Mouse (Mus musculus) CH12.LX (cell line): ENCODE measurements around the gene Cpt1a. TPM values are rescaled to one million over a fixed set of nuclear protein-coding genes. Genes with fewer than 3 reads are reported as not detected.

Source experiments
- DNase-seq: peaks from one replicate; pipeline ENCODE4 v3.0.0-alpha.2; 2013; ENCODE audit errors: extremely low read depth
- H3K27ac ChIP-seq: 2 replicates; pipeline ENCODE4 v1.5.1; 2012; ENCODE audit warnings: low read depth, mild to moderate bottlenecking, control low read depth, moderate library complexity; ENCODE audit not compliant: insufficient read depth
- H3K27me3 ChIP-seq: replicated peaks from 2 replicates; pipeline ENCODE3; 2012; ENCODE audit warnings: inconsistent platforms
- H3K36me3 ChIP-seq, 2 experiments: replicated peaks in 1 of 2; 2 replicates each; pipeline versions ENCODE3 to v1.6.1; 2012; ENCODE audit warnings: inconsistent platforms in 1 of 2, low read length in 1 of 2, mild to moderate bottlenecking in 1 of 2, mixed read lengths in 1 of 2, moderate library complexity in 1 of 2; ENCODE audit not compliant: control insufficient read depth in 1 of 2, insufficient read depth in 1 of 2
- H3K4me1 ChIP-seq, 2 experiments: 2 replicates each; pipeline ENCODE4 v1.6.1; 2012; ENCODE audit warnings: inconsistent platforms in 1 of 2, moderate library complexity in 1 of 2; ENCODE audit not compliant: insufficient read depth in 2 of 2, control insufficient read depth in 1 of 2
- H3K4me2 ChIP-seq: 2 replicates; pipeline ENCODE4 v1.6.1; 2012; ENCODE audit warnings: low read depth, mild to moderate bottlenecking, control low read depth; ENCODE audit not compliant: poor library complexity, insufficient read depth, severe bottlenecking
- H3K4me3 ChIP-seq, 3 experiments: fragments of 150-350 bp in 1 of 3; sonication (generic) in 1 of 3; replicated peaks in 1 of 3; 2 replicates each; pipeline versions ENCODE3 to v1.5.1; 2011 to 2012; ENCODE audit warnings: low read depth in 2 of 3, low read length in 2 of 3, mild to moderate bottlenecking in 2 of 3, moderate library complexity in 2 of 3, control low read depth in 1 of 3, improper control_type of control experiment in 1 of 3, inconsistent platforms in 1 of 3, mixed read lengths in 1 of 3; ENCODE audit not compliant: poor library complexity in 1 of 3
- H3K79me2 ChIP-seq: replicated peaks from 2 replicates; pipeline ENCODE4 v1.6.1; 2012; ENCODE audit warnings: mild to moderate bottlenecking, moderate library complexity; ENCODE audit not compliant: control insufficient read depth, poor library complexity, insufficient read depth, severe bottlenecking; ENCODE audit errors: extremely low read depth
- H3K9ac ChIP-seq: 2 replicates; pipeline ENCODE4 v1.6.1; 2012; ENCODE audit warnings: low read depth, mild to moderate bottlenecking, control low read depth, moderate library complexity; ENCODE audit not compliant: insufficient read depth
- H3K9me3 ChIP-seq: replicated peaks from 2 replicates; pipeline ENCODE3; 2012; ENCODE audit warnings: low read length, inconsistent platforms, mixed read lengths
- BHLHE40 ChIP-seq: IDR thresholded peaks from 2 replicates; pipeline ENCODE4 v1.6.1; 2011; ENCODE audit warnings: mild to moderate bottlenecking, low read depth, low read length, improper control_type of control experiment
- CHD1 ChIP-seq: IDR thresholded peaks from 2 replicates; pipeline ENCODE4 v1.6.1; 2012; ENCODE audit warnings: low read depth, low read length, improper control_type of control experiment, inconsistent platforms
- CHD2 ChIP-seq: IDR thresholded peaks from 2 replicates; pipeline ENCODE4 v1.6.1; 2011; ENCODE audit warnings: low read length, improper control_type of control experiment
- E2F4 ChIP-seq: IDR thresholded peaks from 2 replicates; pipeline ENCODE4 v1.6.1; 2011; ENCODE audit warnings: low read depth, low read length, improper control_type of control experiment; ENCODE audit not compliant: insufficient replicate concordance
- ELF1 ChIP-seq: IDR thresholded peaks from 2 replicates; pipeline ENCODE4 v1.6.1; 2014; ENCODE audit warnings: low read depth, mild to moderate bottlenecking, inconsistent platforms, low read length, improper control_type of control experiment
- EP300 ChIP-seq: IDR thresholded peaks from 2 replicates; pipeline ENCODE4 v1.6.1; 2011; ENCODE audit warnings: low read length, improper control_type of control experiment
- ETS1 ChIP-seq: conservative IDR thresholded peaks from 2 replicates; pipeline ENCODE4 v1.6.1; 2012; ENCODE audit warnings: low read depth, mild to moderate bottlenecking, inconsistent platforms, low read length, improper control_type of control experiment, moderate library complexity
- GABPA ChIP-seq: IDR thresholded peaks from 2 replicates; pipeline ENCODE4 v1.6.1; 2012; ENCODE audit warnings: low read depth, low read length, improper control_type of control experiment, inconsistent platforms; ENCODE audit not compliant: insufficient replicate concordance
- IRF4 ChIP-seq: IDR thresholded peaks from 2 replicates; pipeline ENCODE4 v1.6.1; 2014; ENCODE audit warnings: low read depth, mild to moderate bottlenecking, inconsistent platforms, low read length, improper control_type of control experiment
- JUN ChIP-seq: IDR thresholded peaks from 2 replicates; pipeline ENCODE4 v1.6.1; 2011; ENCODE audit warnings: low read depth, mild to moderate bottlenecking, low read length, improper control_type of control experiment, moderate library complexity; ENCODE audit not compliant: insufficient read depth
- JUND ChIP-seq: conservative IDR thresholded peaks from 2 replicates; pipeline ENCODE4 v1.6.1; 2011; ENCODE audit warnings: low read depth, low read length, improper control_type of control experiment
- MAFK ChIP-seq: IDR thresholded peaks from 2 replicates; pipeline ENCODE4 v1.6.1; 2011; ENCODE audit warnings: low read length, improper control_type of control experiment; ENCODE audit not compliant: insufficient replicate concordance
- MAX ChIP-seq: IDR thresholded peaks from 2 replicates; pipeline ENCODE4 v1.6.1; 2011; ENCODE audit warnings: low read length, improper control_type of control experiment
- MXI1 ChIP-seq: IDR thresholded peaks from 2 replicates; pipeline ENCODE4 v1.6.1; 2011; ENCODE audit warnings: mild to moderate bottlenecking, low read depth, low read length, improper control_type of control experiment
- NELFE ChIP-seq: IDR thresholded peaks from 2 replicates; pipeline ENCODE4 v1.6.1; 2011; ENCODE audit warnings: low read depth, low read length, improper control_type of control experiment
- NRF1 ChIP-seq: IDR thresholded peaks from 2 replicates; pipeline ENCODE4 v1.6.1; 2014; ENCODE audit warnings: low read depth, mild to moderate bottlenecking, inconsistent platforms, low read length, improper control_type of control experiment, moderate library complexity
- PAX5 ChIP-seq: IDR thresholded peaks from 2 replicates; pipeline ENCODE4 v1.6.1; 2012; ENCODE audit warnings: low read length, inconsistent platforms, mixed read lengths
- POLR2A ChIP-seq: IDR thresholded peaks from 2 replicates; pipeline ENCODE4 v1.6.1; 2011; ENCODE audit warnings: low read depth, mild to moderate bottlenecking, improper control_type of control experiment, low read length
- POLR2AphosphoS2 ChIP-seq: IDR thresholded peaks from 2 replicates; pipeline ENCODE4 v1.6.1; 2011; ENCODE audit warnings: low read depth, low read length, improper control_type of control experiment
- RAD21 ChIP-seq: IDR thresholded peaks from 2 replicates; pipeline ENCODE4 v1.6.1; 2011; ENCODE audit warnings: low read depth, mild to moderate bottlenecking, low read length, improper control_type of control experiment, moderate library complexity
- TCF12 ChIP-seq: IDR thresholded peaks from 2 replicates; pipeline ENCODE4 v1.6.1; 2014; ENCODE audit warnings: low read depth, mild to moderate bottlenecking, inconsistent platforms, low read length, improper control_type of control experiment
- UBTF ChIP-seq: IDR thresholded peaks from 2 replicates; pipeline ENCODE4 v1.6.1; 2012; ENCODE audit warnings: low read depth, mild to moderate bottlenecking, inconsistent platforms, low read length, improper control_type of control experiment, moderate library complexity
- ZC3H11A ChIP-seq: IDR thresholded peaks from 2 replicates; pipeline ENCODE4 v1.6.1; 2012; ENCODE audit warnings: low read depth, mild to moderate bottlenecking, inconsistent platforms, low read length, improper control_type of control experiment
- ZKSCAN1 ChIP-seq: IDR thresholded peaks from 2 replicates; pipeline ENCODE4 v1.6.1; 2012; ENCODE audit warnings: low read depth, inconsistent platforms, low read length, improper control_type of control experiment, borderline replicate concordance
- ZMIZ1 ChIP-seq: IDR thresholded peaks from 2 replicates; pipeline ENCODE4 v1.6.1; 2012; ENCODE audit warnings: low read depth, mild to moderate bottlenecking, inconsistent platforms, low read length, improper control_type of control experiment
- ZNF384 ChIP-seq: IDR thresholded peaks from 2 replicates; pipeline ENCODE4 v1.6.1; 2012; ENCODE audit warnings: low read depth, low read length, improper control_type of control experiment, inconsistent platforms
- dilution Hi-C: fragments of 300-500 bp; cut with MboI; formaldehyde crosslinking; loops from 2 replicates; pipeline ENCODE4 v1.14.3; 2020; ENCODE audit warnings: low sequenced_read_pairs; ENCODE audit not compliant: extremely low pct_unique_long_range_greater_than_20kb, extremely low pct_ligation_motif_present
- in situ Hi-C: fragments of 300-500 bp; cut with MboI; formaldehyde crosslinking; loops from 3 replicates; pipeline ENCODE4 v1.14.3; 2019; ENCODE audit warnings: low sequenced_read_pairs, low pct_ligation_motif_present, low pct_unique_long_range_greater_than_20kb, mixed read lengths
- polyA plus RNA-seq: library from polyadenylated mRNA; unstranded; fragments of >175 nt; gene quantifications from 2 replicates; pipeline ENCODE4 v1.2.1, GENCODE M21; 2012; ENCODE audit warnings: low read depth; ENCODE audit not compliant: insufficient read length
- total RNA-seq, 2 experiments: library from RNA; depleted of rRNA; stranded (reverse); fragments of 300-350 nt in 1 of 2; fragments of >200 nt in 1 of 2; gene quantifications; 2 replicates each; pipeline ENCODE4 v1.2.3; 2012 to 2014

Cpt1a gene
- total and polyA plus RNA-seq, 3 experiments, result 0.81 to 4.5 (median 2.6) TPM

DNA sequence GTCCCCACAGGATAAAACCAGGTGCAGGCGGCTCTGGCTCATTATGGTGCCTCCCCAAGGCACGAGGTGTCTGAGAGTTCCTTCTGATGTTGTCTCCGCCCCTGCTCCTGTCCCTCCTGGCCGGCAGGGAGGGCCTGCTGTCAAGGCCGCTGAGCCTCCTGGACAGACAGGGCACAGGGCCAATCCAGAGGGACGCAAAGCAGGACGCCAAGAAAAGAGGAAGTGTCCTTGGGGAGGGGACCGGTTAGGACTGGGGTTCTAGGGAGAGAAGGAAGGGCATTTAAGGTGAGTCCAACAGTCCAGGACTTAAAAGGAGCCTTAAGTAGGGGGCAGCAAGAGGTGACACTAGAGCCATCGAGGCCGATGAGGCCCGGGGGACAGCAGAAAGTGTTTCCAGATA lies 517 bp upstream of the Cpt1a start:
- H3K4me2 ChIP-seq, result peak overlapping the region; percentile 90; the same call in 1 of the 2 replicates
- peak; percentile 3 for DNase-seq
- H3K36me3 ChIP-seq, result no peaks in the 10 kb centered on the region
- no peaks in the 10 kb centered on the region for H3K79me2 ChIP-seq
- dilution Hi-C loops (no loop called here), in situ Hi-C loops (no loop called here)
- peaks cover 18% of the 10 kb centered on the region for H3K27me3 ChIP-seq
- H3K4me1 ChIP-seq, result peaks cover 2 to 29% of the 10 kb centered on the region in 2 experiments
- 0 out of 2 replicates have a peak overlapping the region, but pooled peaks have one; percentile 51 for H3K9ac ChIP-seq
- TF ChIP-seq CHD1 (no peak), CHD2 (no peak), PAX5 (no peak), POLR2AphosphoS2 (no peak), MAX (no peak), POLR2A (no peak; the same call in 1 of the 2 replicates), ZMIZ1 (no peak), UBTF (no peak), RAD21 (no peak), ETS1 (no peak), BHLHE40 (no peak), ELF1 (no peak; the same call in 1 of the 2 replicates), JUND (no peak), E2F4 (no peak), MAFK (no peak), TCF12 (no peak), ZKSCAN1 (no peak), MXI1 (no peak), NRF1 (no peak), ZNF384 (no peak)
- peak overlapping the region; percentile 24 to 72 (median 48) for H3K4me3 ChIP-seq
- no peak overlapping the region for H3K27ac ChIP-seq
- peaks cover 5% of the 10 kb centered on the region for H3K9me3 ChIP-seq

DNA sequence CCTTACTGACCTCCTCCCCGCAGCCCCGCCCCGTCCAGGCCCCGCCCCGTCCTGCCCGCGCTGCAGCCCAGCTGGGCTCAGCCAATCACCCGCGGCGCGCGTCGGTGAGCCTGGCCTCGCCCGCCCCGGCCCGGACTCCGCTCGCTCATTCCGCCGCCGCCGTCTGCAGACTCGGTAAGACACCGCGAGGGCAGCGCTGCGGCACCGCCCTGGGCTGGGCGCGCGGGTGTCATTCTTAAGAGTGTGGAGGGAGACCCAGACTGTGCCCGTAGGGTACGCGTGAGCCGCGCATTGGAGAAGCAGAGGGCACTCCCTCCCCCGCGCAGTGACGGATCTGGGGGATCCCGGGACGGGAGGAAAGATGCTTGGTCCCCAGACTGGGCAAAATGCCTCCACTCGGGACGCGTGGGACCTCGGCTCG lies 1.1 kb downstream of the Cpt1a start:
- Histone ChIP-seq H3K4me3 (peak overlapping the region; percentile 59 to 72 (median 70)), H3K27ac (no peak overlapping the region), H3K79me2 (no peaks in the 10 kb centered on the region), H3K4me1 (peaks cover 2 to 29% of the 10 kb centered on the region in 2 experiments), H3K4me2 (peak overlapping the region; percentile 90), H3K27me3 (peaks cover 18% of the 10 kb centered on the region), H3K9ac (peak overlapping the region; percentile 51), H3K36me3 (no peaks in the 10 kb centered on the region), H3K9me3 (peaks cover 5% of the 10 kb centered on the region)
- dilution Hi-C loops (no loop called here), in situ Hi-C loops (no loop called here)
- peak; percentile 62 for DNase-seq
- TF ChIP-seq ZC3H11A, result no peak
- no peak for TF ChIP-seq E2F4
- no peak for TF ChIP-seq JUN
- no peak for TF ChIP-seq ELF1
- 0 out of 2 replicates have a peak, but pooled peaks have one; percentile 31 for TF ChIP-seq NELFE
- peak; percentile 65 for TF ChIP-seq POLR2A
- TF ChIP-seq EP300, result no peak
- peak; percentile 66; the same call in 1 of the 2 replicates for TF ChIP-seq TCF12
- no peak for TF ChIP-seq GABPA
- TF ChIP-seq IRF4, result no peak
- TF ChIP-seq MXI1, result peak; percentile 30; the same call in 1 of the 2 replicates
